29 mouse cellular contexts compared by ENCODE assay signal in genomic region chr6:117611281-117611680, GRCm38 (mm10).
DNase-seq lines count a peak whose midpoint lies in the region; ATAC-seq and TF ChIP-seq lines count a peak whose summit lies in the region.
"Had no signal": no experiment of that assay in that cellular context is flagged by ENCODE, and none has a peak within 500 bp of the region (broad histone marks: within the 10 kb centered on the region; RNA-seq: fewer than 3 reads in every experiment).

No protein-coding gene starts in this region.

- H3K9ac ChIP-seq in liver, embryonic 14.5 days (replicated peaks) = no peak overlapping the region
- H3K9ac ChIP-seq in limb, embryonic 11.5 days (ENCODE audit: low read length) = no peak overlapping the region
- H3K9ac ChIP-seq: embryonic facial prominence, embryonic 13.5 days; heart, embryonic 13.5 days; hindbrain, embryonic 14.5 days; limb, embryonic 13.5 days; lung, embryonic 14.5 days had no signal

- H3K4me3 ChIP-seq in heart, embryonic 10.5 days = no peak overlapping the region
- no peak overlapping the region for H3K4me3 ChIP-seq in liver, embryonic 14.5 days (ENCODE audit: insufficient read depth in 1 of 2, low read depth in 2 of 2, low read length in 2 of 2)
- no peak overlapping the region for H3K4me3 ChIP-seq in limb, embryonic 11.5 days (ENCODE audit: low read depth, low read length)
- H3K4me3 ChIP-seq: embryonic facial prominence, embryonic 13.5 days; heart, embryonic 13.5 days; limb, embryonic 13.5 days had no signal

- H3K4me2 ChIP-seq in liver, embryonic 14.5 days (ENCODE audit: low read depth) = peak overlapping the region; percentile 32; the same call in 1 of the 2 replicates
- H3K4me2 ChIP-seq in limb, embryonic 11.5 days (ENCODE audit: low read depth, severe bottlenecking) = no peak overlapping the region
- H3K4me2 ChIP-seq: embryonic facial prominence, embryonic 13.5 days; heart, embryonic 13.5 days; hindbrain, embryonic 14.5 days; limb, embryonic 13.5 days; lung, embryonic 14.5 days had no signal

- intact Hi-C loops in left cerebral cortex, postnatal 10 days (cut with DNase I) = no loop called here

- DNase-seq in heart, embryonic 10.5 days (ENCODE audit: low spot score) = peak; percentile 13
- DNase-seq in heart, adult 18-20 months = no peak
- no peak for DNase-seq in liver, embryonic 14.5 days (ENCODE audit: low read depth in 3 of 3, low spot score in 3 of 3)
- no peak for DNase-seq in liver
- DNase-seq in limb, embryonic 11.5 days (ENCODE audit: low spot score) = peak; percentile 20
- peak; percentile 10 for DNase-seq in yolk sac, embryonic 10.5 days (ENCODE audit: low spot score)
- DNase-seq in left cerebral cortex, postnatal 10 days (ENCODE audit: extremely low spot score in 1 of 2, low spot score in 2 of 2) = no peak
- DNase-seq: adrenal gland, postnatal 25 days; cerebellum, adult 11-12 months; cerebellum, adult 9-11 months; embryo, embryonic 11 days; gastrocnemius, postnatal 10 days; heart, postnatal 10 days; kidney, adult 9 months; kidney, postnatal 14 days; layer of hippocampus, adult 9-11 months; lung, embryonic 14.5 days; lung, postnatal 14 days; midbrain, embryonic 14.5 days; right cerebral cortex, postnatal 4 days; thymus, adult 2 months; thymus, postnatal 36 days had no signal

- no peak overlapping the region for H3K27ac ChIP-seq in heart, embryonic 10.5 days
- no peak overlapping the region for H3K27ac ChIP-seq in liver, embryonic 14.5 days
- no peak overlapping the region for H3K27ac ChIP-seq in limb, embryonic 11.5 days (replicated peaks; ENCODE audit: low read depth, low read length)
- H3K27ac ChIP-seq: embryonic facial prominence, embryonic 13.5 days; heart, embryonic 13.5 days; hindbrain, embryonic 14.5 days; limb, embryonic 13.5 days; stomach, postnatal 0 days had no signal

- peaks cover 4% of the 10 kb centered on the region; the same call in 1 of the 2 replicates for H3K9me3 ChIP-seq in heart, embryonic 10.5 days
- no peaks in the 10 kb centered on the region for H3K9me3 ChIP-seq in liver, embryonic 14.5 days (ENCODE audit: control insufficient read depth, low read length)
- no peaks in the 10 kb centered on the region for H3K9me3 ChIP-seq in limb, embryonic 11.5 days (ENCODE audit: control insufficient read depth, low read length)
- H3K9me3 ChIP-seq: embryonic facial prominence, embryonic 13.5 days; limb, embryonic 13.5 days had no signal

- TF ChIP-seq EP300 in liver, embryonic 14.5 days (IDR thresholded peaks at IDR 0.05; ENCODE audit: low read depth) = no peak

- peaks cover 89% of the 10 kb centered on the region for H3K27me3 ChIP-seq in heart, embryonic 10.5 days (ENCODE audit: insufficient read depth, poor library complexity, severe bottlenecking)
- no peaks in the 10 kb centered on the region for H3K27me3 ChIP-seq in liver, embryonic 14.5 days (ENCODE audit: control insufficient read depth, insufficient read depth, low read length)
- no peaks in the 10 kb centered on the region for H3K27me3 ChIP-seq in limb, embryonic 11.5 days (ENCODE audit: control insufficient read depth, insufficient read depth, low read length)
- H3K27me3 ChIP-seq: limb, embryonic 13.5 days had no signal

- WGBS in heart, embryonic 10.5 days = 82% methylated on average over 10 of the region's 10 CpGs
- WGBS in liver, embryonic 14.5 days (ENCODE audit: insufficient replicate concordance) = 53% methylated on average over 10 of the region's 10 CpGs
- WGBS in limb, embryonic 11.5 days = 89% methylated on average over 10 of the region's 10 CpGs

- ATAC-seq in liver, embryonic 14.5 days (ENCODE audit: insufficient read depth) = no peak
- ATAC-seq in limb, embryonic 11.5 days (ENCODE audit: insufficient number of reproducible peaks, low FRiP score, low TSS enrichment, low read depth) = no peak
- ATAC-seq: CD4-positive, CD25-positive, alpha-beta regulatory T cell, adult 4 months; forebrain, embryonic 16.5 days had no signal

- H3K4me1 ChIP-seq in heart, embryonic 10.5 days = peaks cover 22% of the 10 kb centered on the region
- peaks cover 0 to 5% of the 10 kb centered on the region in 2 experiments; a peak in 1 of 4 replicates for H3K4me1 ChIP-seq in liver, embryonic 14.5 days (replicated peaks; ENCODE audit: control insufficient read depth in 2 of 2, insufficient read depth in 2 of 2, low read length in 1 of 2)
- H3K4me1 ChIP-seq in limb, embryonic 11.5 days (ENCODE audit: control insufficient read depth, insufficient read depth, low read length) = peaks cover 18% of the 10 kb centered on the region

- no peak for TF ChIP-seq CTCF in liver, embryonic 14.5 days (IDR thresholded peaks at IDR 0.05; ENCODE audit: low read depth)

- no peaks in the 10 kb centered on the region for H3K36me3 ChIP-seq in heart, embryonic 10.5 days
- H3K36me3 ChIP-seq in liver, embryonic 14.5 days (replicated peaks; ENCODE audit: control insufficient read depth, insufficient read depth, low read depth) = no peaks in the 10 kb centered on the region
- H3K36me3 ChIP-seq in limb, embryonic 11.5 days (ENCODE audit: control insufficient read depth, insufficient read depth, low read length) = no peaks in the 10 kb centered on the region
- H3K36me3 ChIP-seq: embryonic facial prominence, embryonic 13.5 days; heart, embryonic 13.5 days; limb, embryonic 13.5 days had no signal

Comparison
In these comparisons a context has a peak if more than half of its experiments do, and no peak if none do; other contexts are left out.
1. DNase-seq: peak in heart, embryonic 10.5 days (single experiment), limb, embryonic 11.5 days (single experiment) and yolk sac, embryonic 10.5 days (single experiment); none in heart, adult 18-20 months (0 of 2), liver, embryonic 14.5 days (0 of 3), liver (single experiment) and left cerebral cortex, postnatal 10 days (0 of 2).